Mouse (Mus musculus) C2C12 (cell line): ENCODE results near the gene AI854703.

Experiments used
- CEBPB ChIP-seq: IDR thresholded peaks from one replicate; pipeline ENCODE4 v1.6.1; 2011; ENCODE audit warnings: low read depth, mild to moderate bottlenecking, control low read depth, moderate library complexity
- CTCF ChIP-seq: IDR thresholded peaks from one replicate; pipeline ENCODE4 v1.5.1; 2011; ENCODE audit not compliant: control insufficient read depth, insufficient read depth, insufficient read length
- FOSL1 ChIP-seq: IDR thresholded peaks from one replicate; pipeline ENCODE4 v1.8.0; 2011; ENCODE audit warnings: mild to moderate bottlenecking, low read length; ENCODE audit not compliant: poor library complexity, insufficient read depth, severe bottlenecking
- MAX ChIP-seq: IDR thresholded peaks from one replicate; pipeline ENCODE4 v1.6.1; 2011; ENCODE audit warnings: mild to moderate bottlenecking, control low read depth
- USF1 ChIP-seq: IDR thresholded peaks from one replicate; pipeline ENCODE4 v1.6.1; 2011; ENCODE audit warnings: low read depth, mild to moderate bottlenecking, control low read depth, moderate library complexity

DNA sequence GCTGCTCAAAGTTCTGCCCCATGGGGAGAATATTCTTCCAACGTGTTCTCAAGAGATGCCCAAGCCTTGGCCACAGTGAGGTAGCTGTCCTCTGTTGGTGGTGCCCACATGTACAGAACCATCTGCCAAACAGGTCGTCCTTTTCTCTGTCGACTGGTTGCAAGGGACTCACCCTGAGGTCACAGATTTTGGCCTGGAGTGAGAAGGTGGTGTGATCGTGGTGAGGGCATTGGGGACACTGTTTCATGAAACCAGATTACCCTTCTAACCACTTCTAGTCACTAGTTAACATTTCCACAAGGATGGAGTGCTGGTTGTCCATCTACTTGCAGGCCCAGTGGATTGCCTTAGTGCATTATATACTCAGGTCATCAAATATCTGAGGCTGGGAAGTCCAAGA, 22.2 kb downstream of the AI854703 start:
- TF ChIP-seq FOSL1 (no peak), CTCF (no peak), USF1 (no peak), MAX (no peak), CEBPB (no peak)
